Mouse (Mus musculus) cerebellum, adult 2 months (tissue): ENCODE measurements around the gene Ube2d2b.

Source experiments
- CTCF ChIP-seq: fragments of 200-500 bp; IDR thresholded peaks from 2 replicates; pipeline ENCODE4 v1.5.1; 2011; ENCODE audit warnings: low read depth, mild to moderate bottlenecking, control low read depth, low read length, moderate library complexity, borderline replicate concordance; ENCODE audit not compliant: insufficient read depth
- POLR2A ChIP-seq: fragments of 200-500 bp; IDR thresholded peaks from 2 replicates; pipeline ENCODE4 v1.6.1; 2011; ENCODE audit warnings: low read length, control low read depth, borderline replicate concordance; ENCODE audit not compliant: insufficient read depth

GRCm38 (mm10) chr5:107847817-107848216 is 17.9 kb downstream of the Ube2d2b start:
- TF ChIP-seq POLR2A (no peak), CTCF (no peak)
